Mouse (Mus musculus): ENCODE measurements at regions not wholly inside any gene's neighbourhood (a gene's known extent, or its start where the extent isn't known, plus 50 kb on each side); places are given as distances from the start of the nearest gene placed in this dataset.

GRCm38 (mm10) chr9:86251331-86251730 lies 213.4 kb downstream of the Ube2cbp start:
- TF ChIP-seq POLR2A (IDR thresholded peaks at IDR 0.05; ENCODE audit: borderline replicate concordance, insufficient read depth, low read length) (no peak), CTCF (IDR thresholded peaks at IDR 0.05; ENCODE audit: borderline replicate concordance, insufficient read depth, low read depth, low read length) (no peak)

All from cerebellum, adult 2 months (tissue).